Mouse (Mus musculus) limb, embryonic 13.5 days (tissue): ENCODE results near the gene Fkbp15. TPM values are rescaled to one million over a fixed set of nuclear protein-coding genes. Genes with fewer than 3 reads are reported as not detected.

Experiments
- ATAC-seq: fragments of 200-750 bp; cut with Nextera tagmentation; 2 replicates; pipeline ENCODE4 v1.8.0; 2017; ENCODE audit warnings: low read depth, moderate number of reproducible peaks, moderate TSS enrichment; ENCODE audit not compliant: low FRiP score
- H3K27ac ChIP-seq: fragments of 300-500 bp; sonication (generic); 2 replicates; pipeline ENCODE4 v1.5.1; 2015; ENCODE audit warnings: inconsistent platforms, mild to moderate bottlenecking, moderate library complexity
- H3K27me3 ChIP-seq: fragments of 300-500 bp; sonication (generic); 2 replicates; pipeline ENCODE4 v1.6.1; 2015; ENCODE audit warnings: mild to moderate bottlenecking, inconsistent platforms
- H3K36me3 ChIP-seq: fragments of 300-500 bp; sonication (generic); 2 replicates; pipeline ENCODE4 v1.6.1; 2015; ENCODE audit warnings: inconsistent platforms, mild to moderate bottlenecking, moderate library complexity
- H3K4me1 ChIP-seq: fragments of 300-500 bp; sonication (generic); 2 replicates; pipeline ENCODE4 v1.6.1; 2015; ENCODE audit warnings: inconsistent platforms
- H3K4me2 ChIP-seq: fragments of 300-500 bp; sonication (generic); replicated peaks from 2 replicates; pipeline ENCODE4 v1.6.1; 2015; ENCODE audit warnings: inconsistent platforms, mild to moderate bottlenecking, moderate library complexity
- H3K4me3 ChIP-seq: fragments of 300-500 bp; sonication (generic); 2 replicates; pipeline ENCODE4 v1.5.1; 2015; ENCODE audit warnings: moderate library complexity, mild to moderate bottlenecking, inconsistent platforms
- H3K9ac ChIP-seq: fragments of 300-500 bp; sonication (generic); 2 replicates; pipeline ENCODE4 v1.6.1; 2015; ENCODE audit warnings: mild to moderate bottlenecking, inconsistent platforms
- H3K9me3 ChIP-seq: fragments of 300-500 bp; sonication (generic); 2 replicates; pipeline ENCODE4 v1.6.1; 2016; ENCODE audit warnings: inconsistent platforms
- WGBS: fragments of 180-500 bp; shearing (Covaris S2); methylation state at CpG from one replicate; pipeline ENCODE4 v1.1.7; 2015; 5-methylcytosine and 5-hydroxymethylcytosine counted together
- polyA plus RNA-seq: library from polyadenylated mRNA; unstranded; fragments of >200 nt; fragmentation: Nextera tagmentation; extraction: Ambion mirVana; gene quantifications from 2 replicates; pipeline ENCODE4 v1.2.1, GENCODE M21; 2015

Gene Fkbp15
- polyA plus RNA-seq, 1 experiment from 2014 or later, result 27.9 TPM

DNA sequence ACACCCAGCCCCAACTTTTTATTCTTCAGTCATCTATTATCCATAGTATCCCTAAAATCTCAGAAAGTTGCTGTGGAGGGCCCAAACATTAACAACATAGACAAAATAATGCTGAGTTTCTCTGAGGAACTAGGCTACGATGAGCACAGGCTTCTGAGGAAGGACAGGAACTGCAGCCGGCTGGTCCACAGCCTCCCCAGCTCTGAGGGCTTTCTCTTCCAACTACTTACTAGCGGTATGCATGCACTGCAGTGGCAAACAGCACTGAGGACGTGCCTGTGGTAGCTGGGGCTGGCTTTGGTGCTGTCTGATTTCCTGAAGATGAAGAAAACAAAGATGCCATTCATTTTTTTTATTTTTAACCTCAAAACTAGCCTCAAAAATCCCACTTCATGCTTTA lies 14.5 kb downstream of the Fkbp15 start:
- Histone ChIP-seq H3K27me3 (no peaks in the 10 kb centered on the region), H3K4me3 (no peak overlapping the region), H3K4me1 (no peaks in the 10 kb centered on the region), H3K4me2 (no peak overlapping the region), H3K9ac (no peak overlapping the region), H3K27ac (no peak overlapping the region), H3K9me3 (no peaks in the 10 kb centered on the region; the same call in 1 of the 2 replicates), H3K36me3 (peaks cover 49% of the 10 kb centered on the region)
- WGBS, result 80% methylated on average over 4 of the region's 4 CpGs
- no peak for ATAC-seq

DNA sequence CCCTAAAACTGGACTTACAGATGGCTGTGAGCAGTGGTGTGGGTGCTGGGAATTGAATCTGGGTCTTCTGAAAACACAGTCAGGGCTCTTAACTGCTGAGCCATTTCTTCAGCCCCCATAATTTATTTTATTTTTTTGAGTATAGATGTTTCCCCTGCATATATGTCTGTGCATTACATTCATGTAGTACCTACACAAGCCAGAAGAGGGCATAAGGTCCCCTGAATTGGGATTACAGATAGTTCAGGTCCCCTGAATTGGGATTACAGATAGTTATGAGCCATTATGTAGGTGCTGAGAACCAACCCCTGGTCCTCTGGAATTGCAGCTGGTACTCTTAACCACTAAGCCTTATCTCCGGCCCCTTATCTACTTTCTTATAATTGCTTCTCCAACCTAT lies 16.3 kb downstream of the Fkbp15 start:
- no peak overlapping the region for H3K4me3 ChIP-seq
- peaks cover 51% of the 10 kb centered on the region for H3K36me3 ChIP-seq
- 92% methylated on average over 1 of the region's 1 CpGs for WGBS

DNA sequence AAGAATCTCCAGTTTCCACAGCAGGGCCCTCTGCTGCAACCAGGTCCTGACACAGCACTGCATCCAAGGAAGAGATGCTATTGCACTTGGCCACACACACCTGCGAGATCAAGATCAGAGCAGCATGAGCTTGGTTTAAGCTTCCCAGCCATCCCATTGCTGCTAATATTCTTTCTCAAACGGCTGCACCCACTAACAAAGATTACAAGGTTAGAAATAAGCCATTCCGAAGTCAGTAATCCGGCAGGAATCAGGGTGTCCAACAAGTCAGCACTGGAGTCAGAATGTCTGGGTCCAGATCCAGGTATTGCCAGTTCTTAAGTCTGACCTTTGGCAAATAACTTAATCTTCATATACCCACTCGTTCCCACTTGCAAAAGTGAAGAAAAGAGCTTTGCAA lies 21.8 kb downstream of the Fkbp15 start:
- no peak for ATAC-seq
- Histone ChIP-seq H3K9me3 (no peaks in the 10 kb centered on the region), H3K27me3 (no peaks in the 10 kb centered on the region), H3K9ac (no peak overlapping the region), H3K27ac (no peak overlapping the region), H3K4me3 (no peak overlapping the region), H3K4me2 (no peak overlapping the region), H3K4me1 (no peaks in the 10 kb centered on the region), H3K36me3 (peaks cover 56% of the 10 kb centered on the region)
- 88% methylated on average over 5 of the region's 5 CpGs for WGBS

More for the DNA sequence above, 16.3 kb downstream of the Fkbp15 start:
- no peak overlapping the region for H3K9ac ChIP-seq
- H3K27me3 ChIP-seq, result no peaks in the 10 kb centered on the region
- H3K27ac ChIP-seq, result no peak overlapping the region
- no peaks in the 10 kb centered on the region for H3K4me1 ChIP-seq
- no peaks in the 10 kb centered on the region; the same call in 1 of the 2 replicates for H3K9me3 ChIP-seq
- H3K4me2 ChIP-seq, result no peak overlapping the region
- no peak for ATAC-seq

DNA sequence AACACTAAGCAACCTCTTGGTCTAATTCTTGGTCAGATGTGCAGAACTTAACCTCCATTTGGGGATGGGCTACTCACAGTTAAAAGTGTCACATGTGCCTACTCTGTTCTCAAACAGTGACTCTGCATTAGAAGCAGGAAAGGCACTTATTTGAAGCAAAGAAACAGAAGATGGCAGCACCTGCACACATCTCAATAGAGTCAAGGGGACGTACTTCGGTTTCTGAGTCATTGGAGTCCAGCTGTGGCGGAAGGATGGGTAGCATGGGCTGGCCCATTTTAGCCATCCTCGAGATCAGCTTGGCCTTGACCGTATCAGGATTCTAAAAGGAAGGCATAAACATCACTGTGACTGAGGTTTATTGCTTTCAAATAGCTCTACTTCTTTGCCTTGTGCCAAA lies 28.4 kb downstream of the Fkbp15 start:
- H3K36me3 ChIP-seq, result peaks cover 70% of the 10 kb centered on the region
- no peaks in the 10 kb centered on the region for H3K27me3 ChIP-seq
- no peak for ATAC-seq
- no peaks in the 10 kb centered on the region for H3K4me1 ChIP-seq
- H3K4me3 ChIP-seq, result no peak overlapping the region
- H3K4me2 ChIP-seq, result no peak overlapping the region
- H3K27ac ChIP-seq, result no peak overlapping the region
- H3K9ac ChIP-seq, result no peak overlapping the region
- H3K9me3 ChIP-seq, result no peaks in the 10 kb centered on the region
- 85% methylated on average over 5 of the region's 5 CpGs for WGBS

DNA sequence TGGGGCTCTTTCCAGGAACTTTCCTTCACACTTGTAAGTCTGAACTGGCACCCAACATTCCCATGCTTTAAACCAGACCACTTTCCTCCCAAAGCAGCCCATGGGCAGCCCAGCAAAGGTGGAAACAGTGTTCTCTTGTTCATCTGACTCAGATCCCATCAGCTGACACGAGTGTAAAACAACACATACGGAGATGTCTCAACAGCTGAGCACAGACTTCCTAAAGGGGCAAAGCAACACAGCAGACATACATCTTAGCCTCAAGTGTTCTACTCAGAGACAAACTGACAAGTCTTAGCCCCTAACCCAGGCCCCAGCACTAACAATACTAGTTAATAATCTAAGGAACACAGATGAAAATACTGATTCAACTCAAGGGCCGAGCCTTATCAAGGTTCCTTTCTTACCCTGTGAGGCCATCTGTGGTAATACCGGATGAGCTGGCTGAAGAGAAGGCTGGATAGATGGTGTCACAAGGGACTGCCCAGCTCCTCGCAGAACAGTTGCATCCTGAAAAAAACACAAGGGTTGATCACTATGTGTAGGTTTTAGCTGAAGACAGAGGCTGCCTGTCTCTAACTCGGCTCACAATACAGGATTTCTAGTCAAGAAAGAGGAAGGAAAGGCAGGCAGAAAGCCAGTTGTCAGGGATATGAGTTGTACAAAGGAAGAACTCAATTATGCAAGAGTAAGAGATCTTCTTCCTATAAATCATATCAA lies 31.2 kb downstream of the Fkbp15 start:
- H3K4me2 ChIP-seq, result no peak overlapping the region
- H3K4me3 ChIP-seq, result no peak overlapping the region
- no peak for ATAC-seq
- no peak overlapping the region for H3K27ac ChIP-seq
- no peaks in the 10 kb centered on the region for H3K4me1 ChIP-seq
- H3K9me3 ChIP-seq, result no peaks in the 10 kb centered on the region
- peaks cover 73% of the 10 kb centered on the region for H3K36me3 ChIP-seq
- WGBS, result 84% methylated on average over 6 of the region's 6 CpGs
- no peaks in the 10 kb centered on the region for H3K27me3 ChIP-seq
- no peak overlapping the region for H3K9ac ChIP-seq

DNA sequence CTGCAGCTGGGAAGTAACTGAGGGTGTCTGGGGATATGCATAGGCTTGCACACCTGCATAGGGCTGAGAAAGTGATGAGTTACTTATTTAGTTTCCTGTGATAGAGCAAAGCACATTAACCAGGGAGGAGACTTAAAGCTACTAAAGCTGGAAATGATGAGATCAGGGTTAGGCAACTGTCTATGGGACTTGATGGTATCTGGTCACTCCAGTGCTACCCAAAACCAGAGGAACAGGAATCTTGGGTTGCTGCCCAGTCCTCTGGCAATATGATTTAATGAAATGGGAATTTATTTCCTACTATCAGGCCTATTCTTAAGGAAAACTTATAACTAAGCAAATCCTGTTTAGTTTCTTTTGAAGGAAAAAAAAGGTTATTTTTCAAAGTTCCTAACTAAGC lies 34.2 kb downstream of the Fkbp15 start:
- Histone ChIP-seq H3K9ac (no peak overlapping the region), H3K4me1 (no peaks in the 10 kb centered on the region), H3K4me2 (no peak overlapping the region), H3K36me3 (peaks cover 81% of the 10 kb centered on the region), H3K27me3 (no peaks in the 10 kb centered on the region), H3K4me3 (no peak overlapping the region), H3K9me3 (no peaks in the 10 kb centered on the region), H3K27ac (no peak overlapping the region)
- no peak for ATAC-seq

DNA sequence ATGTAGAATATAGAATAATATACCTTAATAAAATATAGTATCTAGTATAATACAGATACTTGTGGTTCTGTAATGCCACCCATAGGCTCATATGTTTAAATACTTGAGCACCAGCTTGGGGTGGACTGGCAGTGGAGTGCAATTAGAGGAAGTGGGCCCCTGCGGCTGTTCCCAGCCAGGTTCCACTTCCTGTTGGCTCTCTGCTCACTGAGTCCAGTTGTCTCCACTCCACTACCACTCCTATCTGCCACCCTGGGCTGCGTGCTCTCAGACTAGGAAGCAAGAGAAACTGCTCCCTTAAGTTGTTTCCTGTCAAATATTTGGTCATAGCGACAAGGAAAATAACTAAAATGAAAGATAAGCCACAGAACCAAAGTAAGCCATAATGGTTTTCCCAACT lies 37.7 kb downstream of the Fkbp15 start:
- Histone ChIP-seq H3K36me3 (peaks cover 96% of the 10 kb centered on the region), H3K9me3 (no peaks in the 10 kb centered on the region), H3K4me2 (no peak overlapping the region), H3K9ac (no peak overlapping the region), H3K27me3 (no peaks in the 10 kb centered on the region), H3K4me1 (no peaks in the 10 kb centered on the region), H3K4me3 (no peak overlapping the region), H3K27ac (no peak overlapping the region)
- WGBS, result 87% methylated on average over 3 of the region's 3 CpGs
- no peak for ATAC-seq

DNA sequence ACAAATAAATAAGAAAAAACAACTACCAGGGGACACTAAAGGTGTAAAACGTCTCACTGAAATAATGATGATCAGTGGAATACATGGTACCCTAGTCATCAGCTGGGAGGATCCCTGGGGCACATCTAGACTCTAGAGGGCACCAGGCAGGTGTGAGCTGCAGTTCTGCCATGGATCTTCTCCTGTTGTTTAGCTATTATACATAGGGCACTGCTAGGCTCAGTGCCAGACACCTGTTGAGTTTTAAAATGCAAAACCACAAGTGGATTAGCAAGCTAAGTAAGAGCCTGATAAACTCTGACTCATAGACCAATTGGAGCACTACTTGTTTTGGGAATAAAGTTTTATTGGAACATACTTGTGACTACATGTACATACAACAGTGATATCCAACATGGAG lies 42.1 kb downstream of the Fkbp15 start:
- Histone ChIP-seq H3K27me3 (no peaks in the 10 kb centered on the region), H3K4me1 (no peaks in the 10 kb centered on the region), H3K9ac (no peak overlapping the region), H3K4me3 (no peak overlapping the region), H3K4me2 (no peak overlapping the region), H3K36me3 (peaks cover 74% of the 10 kb centered on the region), H3K27ac (no peak overlapping the region), H3K9me3 (no peaks in the 10 kb centered on the region)
- 70% methylated on average over 1 of the region's 1 CpGs for WGBS
- ATAC-seq, result no peak

DNA sequence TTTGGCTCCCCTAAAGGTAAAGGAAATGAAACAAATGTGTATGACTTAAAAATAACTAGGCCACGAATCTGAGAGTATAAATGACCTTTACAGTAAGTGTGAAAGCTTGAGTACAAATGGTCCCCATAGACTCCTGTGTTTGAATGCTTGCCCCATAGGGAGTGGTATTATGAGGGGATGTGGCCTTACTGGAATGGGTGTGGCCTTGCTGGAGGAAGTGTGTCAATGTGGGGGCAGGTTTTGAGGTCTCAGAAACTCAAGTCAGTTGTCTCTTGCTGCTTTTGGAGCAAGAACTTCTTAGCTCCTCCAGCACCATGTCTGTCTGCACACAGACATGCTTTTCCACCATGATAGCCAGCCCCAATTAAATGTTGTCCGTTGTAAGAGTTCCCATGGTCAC lies 43.9 kb downstream of the Fkbp15 start:
- 79% methylated on average over 2 of the region's 2 CpGs for WGBS
- no peaks in the 10 kb centered on the region for H3K4me1 ChIP-seq
- no peaks in the 10 kb centered on the region for H3K27me3 ChIP-seq
- peaks cover 70% of the 10 kb centered on the region for H3K36me3 ChIP-seq
- no peaks in the 10 kb centered on the region for H3K9me3 ChIP-seq
- no peak overlapping the region for H3K4me3 ChIP-seq
- no peak overlapping the region for H3K9ac ChIP-seq
- H3K4me2 ChIP-seq, result no peak overlapping the region
- no peak for ATAC-seq
- H3K27ac ChIP-seq, result no peak overlapping the region

DNA sequence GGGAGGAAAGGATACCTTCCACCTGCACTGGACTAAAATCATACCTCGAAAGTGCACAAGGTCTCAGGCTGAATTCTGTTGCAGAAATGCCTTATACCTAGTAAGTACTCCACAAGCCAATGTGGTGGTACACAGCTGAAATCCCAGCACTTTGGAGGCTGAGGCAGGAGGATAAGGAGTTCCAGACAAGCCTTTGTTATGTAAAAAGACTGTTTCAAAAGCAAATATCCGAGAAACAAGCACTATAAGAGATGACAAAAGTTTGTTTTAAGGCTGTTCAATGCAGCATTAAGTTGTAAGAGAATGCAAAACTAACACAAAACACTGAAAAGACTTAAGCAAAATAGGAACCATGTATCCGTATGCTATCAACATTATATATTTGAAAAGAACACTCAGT lies 45.8 kb downstream of the Fkbp15 start:
- Histone ChIP-seq H3K9ac (no peak overlapping the region), H3K27me3 (no peaks in the 10 kb centered on the region), H3K27ac (no peak overlapping the region), H3K4me2 (no peak overlapping the region), H3K4me3 (no peak overlapping the region), H3K4me1 (no peaks in the 10 kb centered on the region), H3K9me3 (no peaks in the 10 kb centered on the region), H3K36me3 (peaks cover 58% of the 10 kb centered on the region)
- 83% methylated on average over 3 of the region's 3 CpGs for WGBS
- ATAC-seq, result no peak

DNA sequence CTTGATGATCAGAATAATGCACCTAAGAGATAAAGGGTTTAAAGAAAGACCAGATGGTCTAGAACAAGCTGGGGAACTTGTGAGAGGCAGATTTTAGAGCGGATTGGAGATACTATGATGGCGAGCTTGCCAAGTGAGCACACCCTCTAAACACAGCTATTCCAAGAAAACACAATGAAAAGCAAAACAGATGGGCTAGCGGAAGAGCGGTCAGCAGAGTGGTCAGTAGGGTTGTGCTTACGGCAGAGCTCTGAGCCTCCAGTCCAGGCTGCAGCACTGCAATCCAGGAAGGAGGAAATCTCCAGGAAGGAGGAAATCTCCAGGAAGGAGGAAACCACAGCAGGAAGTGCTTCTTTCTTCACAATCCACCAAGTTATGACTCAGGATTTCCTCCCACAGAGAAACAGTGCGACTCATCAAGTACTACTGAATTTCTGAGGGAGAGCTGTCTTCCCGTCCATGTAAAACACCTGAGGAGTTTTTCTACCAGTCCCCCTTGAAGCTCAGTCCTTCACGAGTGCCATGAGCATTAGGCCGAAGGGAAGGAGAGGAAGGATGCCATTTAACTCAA lies 46.6 kb downstream of the Fkbp15 start:
- no peaks in the 10 kb centered on the region for H3K9me3 ChIP-seq
- H3K4me2 ChIP-seq, result no peak overlapping the region
- 86% methylated on average over 9 of the region's 9 CpGs for WGBS
- H3K27me3 ChIP-seq, result no peaks in the 10 kb centered on the region
- H3K4me1 ChIP-seq, result no peaks in the 10 kb centered on the region
- peaks cover 50% of the 10 kb centered on the region for H3K36me3 ChIP-seq
- no peak overlapping the region for H3K27ac ChIP-seq
- H3K9ac ChIP-seq, result no peak overlapping the region
- no peak for ATAC-seq
- no peak overlapping the region for H3K4me3 ChIP-seq

DNA sequence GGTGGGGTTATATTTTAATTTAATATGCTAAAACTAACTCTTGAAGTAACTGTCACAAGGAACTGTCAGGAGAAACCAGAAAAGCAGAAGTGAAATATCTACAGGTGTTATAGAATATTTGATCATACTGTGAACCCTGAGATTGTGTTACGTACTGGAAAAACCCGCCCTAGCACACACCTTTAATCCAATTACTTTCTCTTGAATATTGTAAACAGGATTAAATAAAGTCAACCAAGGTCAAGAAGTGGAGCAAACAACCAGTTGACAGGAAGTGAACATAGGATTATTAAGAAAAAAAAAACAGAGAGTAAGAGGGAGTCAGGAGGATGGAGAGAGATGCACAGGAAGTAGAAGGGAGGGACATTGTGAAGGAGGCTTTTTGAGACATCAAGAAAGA lies 47.5 kb downstream of the Fkbp15 start:
- H3K27me3 ChIP-seq, result no peaks in the 10 kb centered on the region
- no peaks in the 10 kb centered on the region for H3K4me1 ChIP-seq
- H3K4me3 ChIP-seq, result no peak overlapping the region
- no peak overlapping the region for H3K9ac ChIP-seq
- H3K4me2 ChIP-seq, result no peak overlapping the region
- ATAC-seq, result no peak
- H3K27ac ChIP-seq, result no peak overlapping the region
- H3K36me3 ChIP-seq, result peaks cover 48% of the 10 kb centered on the region
- WGBS, result 92% methylated on average over 2 of the region's 2 CpGs
- H3K9me3 ChIP-seq, result no peaks in the 10 kb centered on the region

DNA sequence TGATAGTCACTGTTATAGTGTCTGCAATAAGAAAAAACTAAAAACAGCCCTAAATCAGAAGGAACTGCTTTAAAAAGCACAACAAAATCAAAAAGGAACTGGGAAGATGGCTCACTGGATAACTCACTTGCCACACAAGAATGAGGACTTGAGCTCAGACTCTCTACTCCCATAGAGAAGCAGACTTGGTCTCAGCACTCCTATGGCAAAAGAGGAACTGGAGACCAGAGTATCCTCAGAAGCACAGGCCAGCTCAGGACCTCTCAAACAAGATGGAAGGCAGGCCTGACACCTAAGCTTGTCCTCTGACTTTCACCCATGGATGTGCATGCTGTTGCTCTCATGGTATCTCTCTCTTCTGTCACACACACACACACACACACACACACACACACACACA lies 51.9 kb downstream of the Fkbp15 start:
- Histone ChIP-seq H3K27me3 (no peaks in the 10 kb centered on the region), H3K36me3 (peaks cover 68% of the 10 kb centered on the region), H3K4me1 (no peaks in the 10 kb centered on the region), H3K27ac (no peak overlapping the region), H3K9me3 (no peaks in the 10 kb centered on the region), H3K9ac (no peak overlapping the region), H3K4me2 (no peak overlapping the region), H3K4me3 (no peak overlapping the region)
- ATAC-seq, result no peak
